Mouse (Mus musculus) liver, adult 10 weeks (tissue): ENCODE results near the gene Smg8. TPM values are rescaled to one million over a fixed set of nuclear protein-coding genes. Genes with fewer than 3 reads are reported as not detected.

ENCODE experiments used
- polyA plus RNA-seq: library from polyadenylated mRNA; stranded (reverse); fragments of 350-450 nt; fragmentation: Illumina TruSeq; extraction: RNeasy Lipid Tissue Mini Kit (QIAGEN cat#74804); gene quantifications from one replicate; pipeline ENCODE4 v1.2.3, GENCODE M21; 2014; ENCODE audit warnings: low read depth, low replicate concordance

Smg8 gene
- 4.9 TPM for polyA plus RNA-seq

GRCm38 (mm10) chr11:87086290-87086984, at the start of gene Smg8:
TSS of gene Smg8 (minus strand) at chr11:87086774.

GRCm38 (mm10) chr11:87126824-87127816, 40.5 kb upstream of the Smg8 start, which contains the start of gene Trim37:
TSS of gene Trim37 (plus strand) at chr11:87127077.

DNA sequence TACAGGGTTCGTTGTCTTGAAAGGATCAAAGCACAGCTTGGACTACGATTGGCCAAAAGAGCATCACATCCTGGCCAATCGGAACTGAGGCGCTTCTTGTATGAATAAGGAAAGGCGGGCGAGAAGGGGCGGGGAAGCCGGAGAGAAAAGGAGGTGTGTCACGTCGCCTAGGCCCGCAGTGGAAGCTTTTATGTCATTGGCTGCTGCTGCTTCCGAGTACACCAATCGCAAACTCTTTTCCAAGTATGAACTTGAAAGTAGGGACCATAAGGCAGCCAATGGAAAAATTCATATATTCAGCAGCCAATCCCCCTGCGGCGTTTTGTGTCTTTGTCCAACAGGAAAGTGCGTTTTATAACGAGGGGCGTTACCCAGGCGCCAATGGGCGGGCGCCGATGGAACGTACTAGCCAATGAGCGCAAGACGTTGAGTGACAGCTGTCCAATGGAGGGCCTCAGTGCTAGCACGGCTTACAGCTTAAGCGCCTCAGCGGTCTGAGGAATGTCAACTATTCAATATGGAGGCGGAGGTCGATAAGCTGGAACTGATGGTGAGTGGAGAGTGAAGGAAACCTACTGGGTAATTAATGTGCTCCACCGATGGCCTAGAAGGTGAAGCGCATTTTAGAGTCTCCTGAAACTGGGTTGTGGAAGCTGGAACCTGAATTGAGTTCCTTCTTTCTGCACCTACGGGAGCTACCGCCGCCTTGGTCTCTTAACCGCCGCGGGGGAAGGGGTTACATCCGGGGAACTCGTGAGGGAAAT, 22.4 kb upstream of the Smg8 start, which contains the start of gene Ska2:
Gene Ska2 (plus strand): TSS at position 480 of the 764 bp plus-strand sequence.

GRCm38 (mm10) chr11:87108409-87108754, 21.8 kb upstream of the Smg8 start, which contains the start of gene Prr11:
TSS of gene Prr11 (minus strand) at chr11:87108708.

DNA sequence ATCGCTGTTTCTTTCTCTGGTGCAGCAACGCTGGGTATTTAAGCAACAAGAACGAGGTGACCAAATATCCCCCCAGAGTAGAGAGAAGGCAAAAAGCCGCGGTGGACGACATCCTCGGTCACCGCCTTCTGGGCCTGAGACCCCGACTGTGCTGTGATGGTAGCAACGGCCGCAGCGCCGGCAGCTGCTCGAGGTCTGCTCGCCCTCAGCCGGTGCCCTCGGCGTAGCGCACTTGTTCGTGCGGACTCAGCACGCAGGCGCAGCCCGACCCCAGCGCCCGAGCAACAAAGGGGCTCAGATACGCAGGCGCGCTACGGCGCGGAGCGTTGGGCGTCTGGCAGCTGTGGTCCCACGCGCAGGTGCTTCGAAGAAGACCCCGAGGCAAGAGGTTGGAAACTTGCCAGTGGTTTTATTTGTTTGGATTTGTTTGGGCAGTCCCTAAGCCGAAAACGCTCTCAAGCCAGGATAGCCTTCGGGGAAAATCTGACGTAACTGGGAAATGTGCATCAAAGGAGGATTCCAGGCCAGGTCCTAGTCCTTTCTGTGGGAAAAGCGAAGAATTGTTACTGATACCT, 12.6 kb downstream of the Smg8 start, which contains the start of gene Gdpd1:
Gene Gdpd1 (minus strand): TSS at position 197 of the 575 bp plus-strand sequence.

Other genes with a start within 250 kb of the Smg8 start
- 26.6 TPM for gene Ypel2, start 93.1 kb downstream of the Smg8 start, polyA plus RNA-seq
- gene Gdpd1, start 12.7 kb downstream of the Smg8 start, polyA plus RNA-seq, result 1.3 TPM
- 0.19 TPM for gene Prr11, start 21.9 kb upstream of the Smg8 start, polyA plus RNA-seq
- gene Ska2, start 22.5 kb upstream of the Smg8 start, polyA plus RNA-seq, result 4.0 TPM
- 8.3 TPM for gene Trim37, start 40.3 kb upstream of the Smg8 start, polyA plus RNA-seq